Mouse (Mus musculus) forebrain, postnatal 0 days (tissue): ENCODE measurements around the gene Vav3. TPM values are rescaled to one million over a fixed set of nuclear protein-coding genes. Genes with fewer than 3 reads are reported as not detected.

Source experiments
- ATAC-seq: fragments of 200-750 bp; cut with Nextera tagmentation; 2 replicates; pipeline ENCODE4 v1.8.0; 2017; ENCODE audit warnings: mild to moderate bottlenecking, moderate library complexity
- DNase-seq: peaks from one replicate; pipeline ENCODE4 v3.0.0-alpha.2; 2015
- H3K27ac ChIP-seq: fragments of 300-500 bp; sonication (generic); 2 replicates; pipeline ENCODE4 v1.5.1; 2014; ENCODE audit warnings: low read depth, mild to moderate bottlenecking, antibody characterized with exemption, low read length, moderate library complexity, mixed read lengths
- H3K27me3 ChIP-seq: fragments of 300-500 bp; sonication (generic); 2 replicates; pipeline ENCODE4 v1.6.1; 2014; ENCODE audit warnings: mild to moderate bottlenecking, low read length, mixed read lengths; ENCODE audit not compliant: insufficient read depth
- H3K36me3 ChIP-seq: fragments of 300-500 bp; sonication (generic); 2 replicates; pipeline ENCODE4 v1.6.1; 2014; ENCODE audit warnings: mild to moderate bottlenecking, moderate library complexity; ENCODE audit not compliant: insufficient read depth
- H3K4me1 ChIP-seq: fragments of 300-500 bp; sonication (generic); 2 replicates; pipeline ENCODE4 v1.6.1; 2014; ENCODE audit warnings: antibody characterized with exemption; ENCODE audit not compliant: insufficient read depth
- H3K4me2 ChIP-seq: fragments of 300-500 bp; sonication (generic); 2 replicates; pipeline ENCODE4 v1.6.1; 2014; ENCODE audit warnings: low read depth, mild to moderate bottlenecking, moderate library complexity
- H3K4me3 ChIP-seq: fragments of 300-500 bp; sonication (generic); 2 replicates; pipeline ENCODE4 v1.5.1; 2014; ENCODE audit warnings: low read depth, low read length, mixed read lengths
- H3K9ac ChIP-seq: fragments of 300-500 bp; sonication (generic); 2 replicates; pipeline ENCODE4 v1.6.1; 2014; ENCODE audit warnings: mild to moderate bottlenecking
- H3K9me3 ChIP-seq: fragments of 300-500 bp; sonication (generic); 2 replicates; pipeline ENCODE4 v1.6.1; 2016; ENCODE audit warnings: low read length
- CTCF ChIP-seq: sonication (generic); IDR thresholded peaks from 2 replicates; pipeline ENCODE4 v1.5.1; 2016; ENCODE audit warnings: antibody characterized with exemption, control low read depth, low read depth
- WGBS: fragments of 180-500 bp; shearing (Covaris S2); extraction: QIAGEN DNeasy Blood & Tissue Kit; methylation state at CpG from one replicate; pipeline ENCODE4 v1.1.7; 2014; 5-methylcytosine and 5-hydroxymethylcytosine counted together
- polyA plus RNA-seq: library from polyadenylated mRNA; unstranded; fragments of >200 nt; fragmentation: Nextera tagmentation; extraction: Ambion mirVana; gene quantifications from 2 replicates; pipeline ENCODE4 v1.2.1, GENCODE M21; 2015
- total RNA-seq: library from RNA; depleted of rRNA; stranded (reverse); fragments of >200 nt; gene quantifications from 2 replicates; pipeline ENCODE4 v1.2.3, GENCODE M21; 2014

Gene Vav3
- total and polyA plus RNA-seq, 2 experiments from 2014 or later, result 7.7 to 9.0 TPM

- no peak overlapping the region for H3K4me3 ChIP-seq
- 31% methylated on average over 3 of the region's 3 CpGs for WGBS
- no peaks in the 10 kb centered on the region for H3K9me3 ChIP-seq
- H3K36me3 ChIP-seq, result no peaks in the 10 kb centered on the region
- peak; percentile 32; the same call in 1 of the 2 replicates for ATAC-seq
- H3K4me1 ChIP-seq, result no peaks in the 10 kb centered on the region
- no peaks in the 10 kb centered on the region for H3K27me3 ChIP-seq
- no peak overlapping the region for H3K9ac ChIP-seq
- TF ChIP-seq CTCF, result no peak
- no peak overlapping the region for H3K4me2 ChIP-seq
- no peak overlapping the region for H3K27ac ChIP-seq
- DNase-seq, result no peak
Observed at GRCm38 (mm10) chr3:109568542-109569265, 228.3 kb downstream of the Vav3 start.

GRCm38 (mm10) chr3:109571483-109571882 lies 231.0 kb downstream of the Vav3 start:
- H3K27ac ChIP-seq, result no peak overlapping the region
- H3K4me1 ChIP-seq, result no peaks in the 10 kb centered on the region
- no peaks in the 10 kb centered on the region for H3K36me3 ChIP-seq
- ATAC-seq, result no peak
- H3K27me3 ChIP-seq, result no peaks in the 10 kb centered on the region
- H3K9ac ChIP-seq, result no peak overlapping the region
- no peak overlapping the region for H3K4me3 ChIP-seq
- no peak for DNase-seq
- TF ChIP-seq CTCF, result no peak
- no peak overlapping the region for H3K4me2 ChIP-seq
- WGBS, result 88% methylated on average over 1 of the region's 1 CpGs
- H3K9me3 ChIP-seq, result no peaks in the 10 kb centered on the region

GRCm38 (mm10) chr3:109572871-109573270 lies 232.4 kb downstream of the Vav3 start:
- TF ChIP-seq CTCF, result no peak
- Histone ChIP-seq H3K36me3 (no peaks in the 10 kb centered on the region), H3K4me1 (no peaks in the 10 kb centered on the region), H3K27me3 (no peaks in the 10 kb centered on the region), H3K4me2 (no peak overlapping the region), H3K9me3 (no peaks in the 10 kb centered on the region), H3K9ac (no peak overlapping the region), H3K27ac (no peak overlapping the region), H3K4me3 (no peak overlapping the region)
- ATAC-seq, result no peak
- DNase-seq, result no peak
- WGBS, result 65% methylated on average over 3 of the region's 3 CpGs

GRCm38 (mm10) chr3:109573549-109574146 lies 233.2 kb downstream of the Vav3 start:
- H3K27ac ChIP-seq, result no peak overlapping the region
- H3K9me3 ChIP-seq, result no peaks in the 10 kb centered on the region
- 56% methylated on average over 10 of the region's 10 CpGs for WGBS
- H3K9ac ChIP-seq, result no peak overlapping the region
- no peaks in the 10 kb centered on the region for H3K4me1 ChIP-seq
- ATAC-seq, result no peak
- no peaks in the 10 kb centered on the region for H3K36me3 ChIP-seq
- H3K4me2 ChIP-seq, result no peak overlapping the region
- no peak for TF ChIP-seq CTCF
- DNase-seq, result no peak
- H3K4me3 ChIP-seq, result no peak overlapping the region
- H3K27me3 ChIP-seq, result no peaks in the 10 kb centered on the region

- Histone ChIP-seq H3K4me3 (no peak overlapping the region), H3K4me2 (no peak overlapping the region), H3K9me3 (no peaks in the 10 kb centered on the region), H3K4me1 (no peaks in the 10 kb centered on the region), H3K36me3 (no peaks in the 10 kb centered on the region), H3K27me3 (no peaks in the 10 kb centered on the region), H3K9ac (no peak overlapping the region), H3K27ac (no peak overlapping the region)
- no peak for TF ChIP-seq CTCF
- no peak for DNase-seq
- 63% methylated on average over 6 of the region's 6 CpGs for WGBS
- ATAC-seq, result no peak
Observed at GRCm38 (mm10) chr3:109574161-109574560, 233.7 kb downstream of the Vav3 start.

GRCm38 (mm10) chr3:109578347-109578746 lies 237.9 kb downstream of the Vav3 start:
- DNase-seq (no peak), ATAC-seq (no peak)
- Histone ChIP-seq H3K27ac (no peak overlapping the region), H3K9me3 (no peaks in the 10 kb centered on the region), H3K4me2 (no peak overlapping the region), H3K9ac (no peak overlapping the region), H3K27me3 (no peaks in the 10 kb centered on the region), H3K4me3 (no peak overlapping the region), H3K36me3 (no peaks in the 10 kb centered on the region), H3K4me1 (no peaks in the 10 kb centered on the region)
- no peak for TF ChIP-seq CTCF
- 95% methylated on average over 3 of the region's 3 CpGs for WGBS

- Histone ChIP-seq H3K27ac (no peak overlapping the region), H3K9me3 (no peaks in the 10 kb centered on the region), H3K4me3 (no peak overlapping the region), H3K27me3 (no peaks in the 10 kb centered on the region), H3K36me3 (no peaks in the 10 kb centered on the region), H3K4me2 (no peak overlapping the region), H3K4me1 (no peaks in the 10 kb centered on the region), H3K9ac (no peak overlapping the region)
- DNase-seq (no peak), ATAC-seq (no peak)
- 87% methylated on average over 7 of the region's 7 CpGs for WGBS
- no peak for TF ChIP-seq CTCF
Observed at GRCm38 (mm10) chr3:109578983-109579382, 238.5 kb downstream of the Vav3 start.
